Mouse (Mus musculus) mesoderm, embryonic 11.5 days (tissue): ENCODE measurements at regions not wholly inside any gene's neighbourhood (a gene's known extent, or its start where the extent isn't known, plus 50 kb on each side); places are given as distances from the start of the nearest gene placed in this dataset.
A peak's percentile ranks its signal among the peaks of the same experiment; 100 is the strongest.
"Not testable (repeated sequence)": the region's sequence is repeated elsewhere in the genome, so short reads cannot be mapped to it uniquely, and the experiment has no call there.

Experiments
- DNase-seq: peaks from one replicate; pipeline ENCODE4 v3.0.0-alpha.2; 2012; ENCODE audit warnings: low read depth, low spot score

- no peak for DNase-seq
Observed at GRCm38 (mm10) chr3:37838896-37839295, 114.6 kb upstream of the Gm5148 start.

GRCm38 (mm10) chr3:37836749-37837148 lies 112.5 kb upstream of the Gm5148 start:
- DNase-seq, result no peak

- DNase-seq, result no peak
Observed at GRCm38 (mm10) chr3:37835687-37836086, 111.4 kb upstream of the Gm5148 start.

- peak; percentile 19 for DNase-seq
Observed at GRCm38 (mm10) chr3:37835135-37835534, 110.8 kb upstream of the Gm5148 start.

- DNase-seq, result no peak
Observed at GRCm38 (mm10) chr3:37834626-37835025, 110.3 kb upstream of the Gm5148 start.

- DNase-seq, result no peak
Observed at GRCm38 (mm10) chr3:37833387-37833786, 109.1 kb upstream of the Gm5148 start.

GRCm38 (mm10) chr3:37827546-37827945 lies 103.3 kb upstream of the Gm5148 start:
- DNase-seq, result no peak

- no peak for DNase-seq
Observed at GRCm38 (mm10) chr3:37825602-37826001, 101.3 kb upstream of the Gm5148 start.

GRCm38 (mm10) chr3:37824681-37825080 lies 100.4 kb upstream of the Gm5148 start:
- DNase-seq, result no peak

- DNase-seq, result no peak
Observed at GRCm38 (mm10) chr3:37819503-37819902, 95.2 kb upstream of the Gm5148 start.

- DNase-seq, result no peak
Observed at GRCm38 (mm10) chr3:37817434-37817805, 93.1 kb upstream of the Gm5148 start.

GRCm38 (mm10) chr3:37816781-37817433 lies 92.6 kb upstream of the Gm5148 start:
- DNase-seq, result no peak

GRCm38 (mm10) chr3:37815771-37816170 lies 91.5 kb upstream of the Gm5148 start:
- DNase-seq, result no peak

- DNase-seq, result no peak
Observed at GRCm38 (mm10) chr3:37812936-37813335, 88.6 kb upstream of the Gm5148 start.

- no peak for DNase-seq
Observed at GRCm38 (mm10) chr3:37811429-37811828, 87.1 kb upstream of the Gm5148 start.

GRCm38 (mm10) chr3:37810763-37811162 lies 86.5 kb upstream of the Gm5148 start:
- no peak for DNase-seq

GRCm38 (mm10) chr3:37805805-37806148 lies 81.5 kb upstream of the Gm5148 start:
- peak; percentile 18 for DNase-seq

GRCm38 (mm10) chr3:37804941-37805804 lies 80.9 kb upstream of the Gm5148 start:
- no peak for DNase-seq

- DNase-seq, result no peak
Observed at GRCm38 (mm10) chr3:37804261-37804660, 80.0 kb upstream of the Gm5148 start.

GRCm38 (mm10) chr3:37803781-37804180 lies 79.5 kb upstream of the Gm5148 start:
- DNase-seq, result not testable (repeated sequence)

GRCm38 (mm10) chr3:37801551-37801950 lies 77.3 kb upstream of the Gm5148 start:
- no peak for DNase-seq

GRCm38 (mm10) chr3:37799809-37800208 lies 75.5 kb upstream of the Gm5148 start:
- no peak for DNase-seq

GRCm38 (mm10) chr3:37789711-37790110 lies 65.4 kb upstream of the Gm5148 start:
- no peak for DNase-seq
